Mouse (Mus musculus) left cerebral cortex, adult 8-10 months (tissue): ENCODE measurements around the gene Nkiras2. TPM values are rescaled to one million over a fixed set of nuclear protein-coding genes. Genes with fewer than 3 reads are reported as not detected.
"Not testable (repeated sequence)": the region's sequence is repeated elsewhere in the genome, so short reads cannot be mapped to it uniquely, and the experiment has no call there.

Source experiments
- DNase-seq, 2 experiments: peaks; one replicate each; pipeline ENCODE4 v3.0.0; 2022; ENCODE audit warnings: low spot score in 2 of 2
- total RNA-seq, 4 experiments: library from RNA; stranded (reverse); gene quantifications; 2 replicates each; pipeline ENCODE4 v1.2.4; 2022

Gene Nkiras2
- total RNA-seq, 4 experiments from 2014 or later, result 12.1 to 15.5 (median 13.2) TPM

DNA sequence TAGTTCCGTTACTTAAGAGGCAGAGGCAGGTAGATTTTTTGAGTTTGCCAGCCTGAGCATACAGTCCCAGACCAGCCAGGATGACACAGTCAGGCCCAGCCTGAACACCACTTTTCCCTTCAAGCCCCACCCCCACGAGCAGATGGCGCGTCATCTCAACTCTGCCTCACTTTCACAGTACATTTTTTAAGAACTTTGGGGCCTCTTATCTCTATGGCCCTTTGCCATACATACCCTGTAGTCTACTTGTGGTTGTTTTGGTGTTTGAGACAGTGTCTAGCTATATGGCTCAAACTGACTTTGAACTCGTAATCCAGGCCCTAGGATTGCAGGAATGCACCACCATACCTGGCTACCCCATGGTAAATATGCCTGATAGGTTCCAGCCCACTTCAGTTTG is 9.0 kb downstream of the Nkiras2 start:
- no peak for DNase-seq

DNA sequence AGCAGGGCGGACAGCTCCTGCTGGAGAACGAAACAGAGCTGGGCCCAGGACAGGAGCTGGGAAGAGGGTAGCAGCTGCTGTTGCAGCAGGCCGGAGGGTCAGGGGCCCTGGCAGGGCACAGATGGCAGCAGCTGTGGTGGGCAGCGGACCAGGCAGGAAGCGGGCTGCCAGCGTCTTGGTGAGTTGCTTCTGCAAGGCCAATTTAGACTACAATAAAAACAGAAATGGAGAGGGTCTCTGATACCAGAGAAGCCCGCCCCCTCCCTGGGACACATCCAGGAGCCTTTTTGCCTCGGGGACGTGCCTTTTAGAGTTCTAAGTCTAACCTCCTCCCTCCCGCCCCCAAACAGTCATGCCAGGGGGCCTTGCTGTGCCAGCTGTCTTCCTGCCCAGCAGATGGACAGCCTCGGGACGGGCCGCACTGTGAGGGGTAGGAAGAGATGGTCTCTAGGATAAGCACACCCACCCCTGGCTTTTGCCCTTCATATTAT is 9.9 kb downstream of the Nkiras2 start:
- no peak for DNase-seq

DNA sequence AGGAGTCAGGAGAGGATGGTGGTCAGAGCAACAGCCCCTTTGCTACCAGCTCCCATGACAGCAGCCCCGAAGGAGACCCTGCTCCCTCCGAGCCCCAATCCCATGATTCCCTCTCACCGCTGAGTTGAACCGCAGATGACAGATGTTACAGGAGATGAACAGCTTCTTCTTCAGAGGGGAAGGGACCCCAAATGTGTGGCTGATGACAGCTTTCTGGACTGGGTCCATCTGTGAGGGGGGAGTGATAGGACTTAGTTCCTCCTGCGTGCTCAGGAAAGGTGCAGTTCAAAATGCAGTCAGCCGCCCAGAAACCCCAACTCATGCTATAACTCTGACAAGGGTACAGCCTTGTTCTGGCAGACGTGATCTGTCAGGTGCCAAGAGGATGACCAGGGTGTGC is 15.5 kb downstream of the Nkiras2 start:
- no peak for DNase-seq

DNA sequence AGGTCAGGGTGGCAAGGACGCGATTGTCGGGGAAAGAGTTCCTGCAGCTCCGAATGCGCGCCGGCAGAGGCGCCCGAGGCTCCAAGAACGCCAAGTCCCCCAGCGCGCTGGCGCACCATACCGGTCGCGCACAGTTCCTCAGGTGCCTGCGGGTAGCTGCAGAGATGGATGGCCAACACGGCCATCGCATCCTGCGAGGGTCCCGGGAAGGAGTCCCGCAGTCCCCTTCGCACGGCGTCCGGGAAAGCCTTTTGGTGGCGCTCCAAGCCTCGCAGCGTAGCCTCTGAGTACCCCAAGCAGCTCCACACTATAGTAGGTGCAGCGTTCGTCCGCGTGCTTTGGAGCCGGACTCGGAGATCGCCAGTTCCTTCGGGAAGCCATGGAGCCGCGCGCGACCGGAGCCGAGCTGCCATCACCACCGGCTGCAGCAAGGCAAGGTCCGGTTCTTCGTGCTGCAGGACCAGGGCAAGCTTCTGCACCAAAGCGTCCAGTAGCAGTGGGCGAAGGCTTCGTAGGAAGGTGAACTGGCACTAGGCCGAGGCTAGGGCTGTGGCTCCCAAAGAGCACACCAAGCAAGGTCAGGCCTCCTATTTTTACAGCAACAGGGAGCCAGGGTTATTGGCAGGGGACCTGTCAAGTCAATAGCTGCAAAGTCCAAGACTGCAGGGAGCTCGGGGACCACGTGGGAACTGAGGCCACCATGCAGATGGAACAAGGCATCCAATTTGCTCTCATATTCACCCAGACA is 21.3 kb downstream of the Nkiras2 start:
- DNase-seq, result peak in 1 of 2 experiments; percentile 52

DNA sequence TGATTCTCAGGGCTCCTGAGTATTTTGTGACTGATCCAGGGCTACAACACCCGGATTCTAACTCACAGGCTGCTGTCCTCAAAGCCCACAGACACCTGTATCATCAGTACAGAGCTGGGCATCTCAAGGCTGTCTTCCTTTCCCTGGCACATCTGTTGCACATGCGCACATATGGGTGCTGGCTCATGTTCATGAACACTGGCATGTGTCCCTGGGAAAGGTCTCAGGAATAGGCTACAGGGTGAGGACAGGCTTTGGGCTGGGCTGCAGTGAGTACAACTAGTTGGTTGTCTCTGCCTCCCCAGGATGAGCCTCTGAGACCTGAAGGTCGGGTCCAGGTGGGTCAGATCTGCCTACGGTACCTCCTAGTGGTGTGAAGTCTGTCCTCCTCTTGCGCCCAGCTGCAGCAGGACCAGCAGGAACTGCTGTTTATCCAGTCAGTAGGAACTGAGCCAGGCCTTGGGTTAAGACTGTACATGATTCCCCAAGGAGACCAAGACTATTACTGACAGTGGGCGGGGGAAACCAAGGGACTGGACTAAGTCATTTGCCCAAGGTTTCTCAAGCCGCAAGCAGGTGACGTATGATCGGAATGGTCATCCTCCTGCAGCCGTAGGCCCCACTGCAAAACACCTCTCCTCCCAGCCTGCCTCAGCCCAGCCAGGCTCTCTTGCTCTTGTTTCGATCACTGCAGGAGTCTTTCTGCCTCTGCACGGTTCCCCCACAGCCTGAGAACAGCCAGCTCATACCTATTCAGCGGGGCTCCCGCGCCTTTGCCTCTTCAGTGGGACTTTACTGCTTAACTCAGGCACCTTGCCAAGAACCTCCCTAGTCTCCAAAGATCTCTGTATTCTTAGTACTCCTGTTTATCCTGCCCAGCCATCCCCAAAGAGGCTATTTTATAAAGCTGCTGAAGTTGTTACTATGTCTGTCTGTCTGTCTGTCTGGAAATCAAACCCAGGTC is 24.9 kb downstream of the Nkiras2 start:
- DNase-seq, result no peak

DNA sequence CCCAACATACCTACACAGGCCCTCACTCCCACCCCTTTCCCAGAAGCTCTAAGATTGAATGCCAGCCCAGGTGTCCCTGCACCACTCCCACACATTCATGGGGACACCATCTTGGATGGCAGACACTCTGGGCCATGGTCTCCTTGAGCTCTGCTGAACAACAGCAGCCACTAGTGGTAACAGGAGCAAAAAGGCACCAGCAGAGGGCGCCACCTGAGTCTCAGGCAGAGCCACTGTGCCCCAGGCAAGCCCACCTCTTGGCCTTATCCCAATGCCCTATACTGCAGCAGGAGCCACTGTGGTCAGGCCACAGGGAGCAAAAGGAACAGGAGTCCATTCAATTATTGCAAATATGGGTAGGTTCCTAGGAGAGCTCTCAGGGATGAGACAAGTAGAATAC is 27.2 kb downstream of the Nkiras2 start:
- DNase-seq, result no peak

DNA sequence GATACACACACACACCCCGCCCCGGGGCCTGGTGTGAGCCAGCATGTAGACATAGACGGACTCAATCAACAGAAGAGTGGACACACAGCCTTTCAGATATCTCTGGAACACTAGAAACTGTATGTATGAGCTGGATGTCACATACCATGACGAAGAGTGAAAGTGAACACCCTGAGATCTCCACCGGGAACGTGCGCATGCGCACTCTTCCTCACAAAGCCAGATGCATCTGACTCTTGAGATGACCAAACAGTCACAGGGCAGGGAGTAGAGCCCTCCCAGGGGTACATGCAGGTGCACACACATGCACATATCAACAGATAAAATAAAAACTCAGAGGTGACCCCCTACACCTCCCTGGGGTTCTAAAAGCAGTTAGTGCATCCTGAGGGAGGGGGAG is 29.4 kb downstream of the Nkiras2 start:
- no peak for DNase-seq

DNA sequence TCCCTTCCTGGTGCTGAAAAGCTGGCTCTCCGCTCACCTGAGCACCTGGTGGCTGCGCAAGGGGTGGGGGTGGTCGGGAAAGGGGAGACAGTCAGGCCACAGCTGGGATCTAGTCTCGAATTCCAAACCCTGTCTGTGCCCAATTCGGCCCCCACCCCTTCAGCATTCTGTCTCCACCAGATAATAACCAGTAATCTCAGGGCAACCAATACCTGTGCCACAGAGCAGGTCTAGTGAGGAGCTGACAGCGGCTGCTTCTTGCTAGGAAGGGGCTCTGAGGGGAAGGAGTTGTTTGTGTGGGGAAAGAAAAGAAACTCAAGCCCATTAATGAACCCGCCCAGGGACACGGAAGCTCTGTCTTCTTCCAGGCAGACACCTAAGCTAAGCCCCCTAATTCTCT is 32.2 kb downstream of the Nkiras2 start:
- no peak for DNase-seq

DNA sequence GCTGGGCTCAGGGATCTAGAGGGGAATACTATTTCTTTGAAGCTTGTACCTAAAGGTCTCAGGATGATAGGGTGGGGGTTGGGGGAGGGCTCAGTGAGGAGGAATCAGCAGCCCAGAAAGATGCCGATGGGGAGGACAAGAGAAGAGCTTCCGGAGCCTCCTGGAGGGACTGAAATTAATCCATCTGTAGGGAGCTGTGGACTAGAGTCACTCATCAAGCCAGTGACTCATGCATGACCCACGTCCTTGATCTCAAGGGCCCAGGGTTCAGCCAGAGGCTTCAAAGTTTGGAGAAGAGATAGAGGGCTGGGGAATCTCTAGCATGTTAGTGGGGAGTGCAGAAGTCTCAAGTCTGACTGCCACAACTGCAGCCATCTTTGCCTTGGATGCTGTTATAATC is 32.7 kb downstream of the Nkiras2 start:
- no peak for DNase-seq

DNA sequence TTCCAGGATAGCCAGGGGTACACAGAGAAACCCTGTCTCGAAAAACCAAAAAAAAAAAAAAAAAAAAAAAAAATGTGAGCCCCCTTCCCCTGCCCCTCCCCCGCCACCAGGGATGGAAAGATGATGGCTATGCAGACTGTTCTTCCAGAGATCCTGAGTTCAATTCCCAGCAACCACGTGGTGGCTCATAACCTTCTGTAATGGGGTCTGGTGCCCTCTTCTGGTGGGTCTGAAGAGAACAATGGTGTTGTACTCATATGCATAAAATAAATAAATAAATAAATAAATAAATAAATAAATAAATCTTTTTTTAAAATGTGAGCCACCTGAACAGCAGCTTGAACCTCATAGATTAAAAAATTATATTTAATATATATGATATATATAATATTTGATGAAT is 36.5 kb downstream of the Nkiras2 start:
- not testable (repeated sequence) for DNase-seq

DNA sequence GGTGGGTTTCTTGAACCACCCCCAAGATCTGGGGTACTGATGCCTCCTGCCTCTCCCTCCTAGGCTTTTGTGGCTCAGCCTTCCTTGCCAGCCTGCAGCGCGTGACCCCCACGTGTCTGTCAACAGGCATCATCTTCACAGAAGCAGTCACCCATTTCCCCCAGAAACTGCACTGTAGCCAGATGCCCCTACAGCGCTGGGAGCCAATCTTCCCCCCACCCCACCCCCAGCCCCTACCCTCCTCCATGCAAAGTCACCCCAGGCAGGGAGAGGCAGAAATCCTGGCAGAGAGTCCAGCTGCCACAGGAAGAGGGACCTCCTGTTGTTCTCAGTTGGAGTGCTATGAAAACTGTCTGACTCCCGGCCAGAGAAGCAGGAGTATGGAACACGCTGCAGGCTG is 37.4 kb downstream of the Nkiras2 start:
- no peak for DNase-seq

DNA sequence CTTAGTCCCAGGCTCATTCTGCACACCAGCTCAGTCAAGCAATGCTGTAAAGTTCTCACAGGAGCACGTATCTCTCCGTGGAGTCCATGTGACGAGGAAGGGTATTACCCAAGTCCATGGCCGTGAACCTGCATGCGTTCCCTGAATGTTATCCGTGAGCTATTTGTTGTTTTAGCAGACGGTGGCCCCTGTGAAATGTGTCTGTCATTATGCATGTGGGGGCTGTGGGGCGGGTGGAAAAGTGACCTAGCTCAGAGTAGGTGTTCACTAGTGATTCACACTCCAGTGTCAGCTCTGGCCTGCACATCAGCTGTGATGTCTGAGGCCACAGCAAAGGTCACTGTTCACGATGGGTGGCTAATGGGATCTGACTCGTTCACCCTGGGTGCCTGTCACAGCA is 40.8 kb downstream of the Nkiras2 start:
- DNase-seq, result no peak

DNA sequence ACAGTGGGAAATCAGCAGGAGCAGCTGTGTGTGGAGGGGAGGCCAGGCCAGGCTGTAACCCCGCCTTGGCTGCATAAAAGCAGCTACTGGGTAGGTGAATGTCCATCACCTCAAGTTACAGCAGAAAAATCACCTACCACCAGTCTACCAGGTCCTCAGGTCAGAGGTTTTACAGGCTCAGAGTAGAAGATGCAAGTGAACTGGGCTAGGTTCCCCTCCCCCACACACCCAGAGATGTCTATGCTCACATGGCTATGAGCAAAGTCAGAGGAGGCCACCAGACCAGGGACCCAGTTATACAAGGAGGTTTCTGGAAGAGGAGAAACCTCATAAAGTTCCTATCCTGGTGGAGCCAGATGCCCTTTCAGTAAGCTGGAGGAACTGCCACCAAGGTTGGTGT is 52.0 kb downstream of the Nkiras2 start:
- no peak for DNase-seq

DNA sequence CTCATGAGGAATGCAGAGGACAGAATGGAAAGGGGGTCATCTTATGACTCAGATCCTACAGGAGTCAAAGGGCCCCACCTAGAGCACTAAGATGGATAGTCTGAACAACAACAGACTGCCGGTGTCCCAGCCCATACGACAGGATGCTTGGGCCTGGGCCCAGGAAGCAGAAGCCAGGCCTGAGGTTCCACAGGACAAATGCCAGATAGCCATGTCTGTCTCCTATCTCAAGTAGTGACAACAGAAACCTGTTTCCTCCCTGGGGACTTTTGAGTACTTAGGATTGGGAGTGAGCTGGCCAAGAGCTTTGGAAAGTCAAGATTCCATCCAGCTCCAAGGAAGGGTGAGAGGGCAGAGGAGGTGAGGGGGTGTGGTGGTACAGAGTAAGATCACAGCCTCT is 52.9 kb downstream of the Nkiras2 start:
- DNase-seq, result no peak

DNA sequence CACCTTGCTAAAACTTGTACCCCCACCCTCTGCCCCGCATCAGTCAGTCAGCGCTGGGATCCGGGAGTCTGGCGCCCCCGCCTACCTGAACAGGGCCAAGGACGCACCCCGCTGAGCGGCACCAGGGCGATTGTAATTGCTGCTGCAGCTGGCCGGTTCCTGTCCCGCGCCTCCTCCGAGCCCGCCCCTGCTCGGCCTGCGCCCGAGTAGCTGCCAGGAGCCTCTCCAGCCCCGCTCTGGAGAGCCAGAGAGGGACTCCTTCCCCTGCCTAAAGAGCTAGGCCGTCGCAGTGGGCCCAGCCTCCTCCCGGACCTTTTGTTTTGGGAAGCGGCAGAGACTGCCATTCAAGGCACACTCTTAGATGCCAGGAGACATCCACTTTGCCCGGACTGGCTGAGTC is 54.1 kb downstream of the Nkiras2 start:
- no peak for DNase-seq

Other genes starting within 250 kb of the Nkiras2 start
- gene Jup, start 221.5 kb upstream of the Nkiras2 start, total RNA-seq, result 10 to 100 TPM; 54.1 to 58.4 (median 55.9) TPM
- gene P3h4, start 204.4 kb upstream of the Nkiras2 start, total RNA-seq, result 10 to 100 TPM; 10.4 to 12.8 (median 12.3) TPM
- gene Fkbp10, start 203.5 kb upstream of the Nkiras2 start, total RNA-seq, result 1 to 10 TPM; 5.2 to 8.3 (median 6.2) TPM
- gene Nt5c3b, start 177.4 kb upstream of the Nkiras2 start, total RNA-seq, result 10 to 100 TPM; 46.9 to 52.6 (median 50.0) TPM
- 1 to 10 TPM in 2 of 4 experiments, under 1 TPM in 2; 0.84 to 1.4 (median 1.0) TPM for gene Klhl10, start 177.3 kb upstream of the Nkiras2 start, total RNA-seq
- 10 to 100 TPM; 94.8 to 99.9 (median 97.3) TPM for gene Klhl11, start 146.5 kb upstream of the Nkiras2 start, total RNA-seq
- 100 to 1,000 TPM; 150 to 164 (median 156) TPM for gene Acly, start 91.2 kb upstream of the Nkiras2 start, total RNA-seq
- 1 to 10 TPM in 3 of 4 experiments, under 1 TPM in 1; 0.98 to 2.2 (median 1.8) TPM for gene Ttc25, start 73.6 kb upstream of the Nkiras2 start, total RNA-seq
- gene Cnp, start 44.3 kb upstream of the Nkiras2 start, total RNA-seq, result 100 to 1,000 TPM; 220 to 251 (median 229) TPM
- gene Dnajc7, start 924 bp downstream of the Nkiras2 start, total RNA-seq, result 100 to 1,000 TPM; 241 to 278 (median 260) TPM
- 1 to 10 TPM in 1 of 4 experiments, under 1 TPM in 3; 0.11 to 1.1 (median 0.40) TPM for gene Zfp385c, start 73.2 kb downstream of the Nkiras2 start, total RNA-seq
- gene Dhx58, start 85.0 kb downstream of the Nkiras2 start, total RNA-seq, result 1 to 10 TPM; 1.6 to 2.1 (median 1.8) TPM
- gene Kat2a, start 93.2 kb downstream of the Nkiras2 start, total RNA-seq, result 10 to 100 TPM; 56.6 to 62.8 (median 59.2) TPM
- not detected for gene Hspb9, start 94.6 kb downstream of the Nkiras2 start, total RNA-seq
- gene Rab5c, start 119.0 kb downstream of the Nkiras2 start, total RNA-seq, result 100 to 1,000 TPM; 148 to 157 (median 154) TPM
- 10 to 100 TPM; 18.4 to 20.2 (median 18.7) TPM for gene Kcnh4, start 140.7 kb downstream of the Nkiras2 start, total RNA-seq
- gene Hcrt, start 143.7 kb downstream of the Nkiras2 start, total RNA-seq, result not detected
- 1 to 10 TPM; 6.6 to 9.2 (median 8.0) TPM for gene Ghdc, start 151.7 kb downstream of the Nkiras2 start, total RNA-seq
- gene Stat5b, start 231.5 kb downstream of the Nkiras2 start, total RNA-seq, result 10 to 100 TPM; 26.8 to 30.9 (median 30.6) TPM
- gene Stat5a, start 240.1 kb downstream of the Nkiras2 start, total RNA-seq, result 1 to 10 TPM; 2.0 to 2.8 (median 2.1) TPM